Mouse (Mus musculus): ENCODE measurements around the gene Mal.

DNA sequence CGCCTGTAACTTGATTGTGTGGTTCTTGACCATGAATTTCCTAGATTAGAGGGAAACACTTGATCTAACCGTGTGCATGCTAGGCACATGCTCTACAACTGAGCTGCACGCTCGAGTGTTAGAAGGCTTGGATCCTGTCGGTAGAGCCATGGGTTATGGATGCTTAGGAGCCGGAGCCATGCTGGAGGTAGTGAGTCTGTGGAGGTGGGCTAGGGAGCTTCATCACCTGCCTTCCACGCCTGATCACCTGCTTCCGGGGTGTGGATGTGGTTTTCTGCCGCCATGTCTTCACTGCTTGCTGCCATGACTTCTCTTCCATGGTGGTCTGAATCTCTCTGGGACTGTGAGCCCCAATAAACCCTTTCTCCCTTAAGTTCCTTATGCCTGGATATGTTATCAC is 67.6 kb downstream of the Mal start:
- TF ChIP-seq TAL1 (IDR thresholded peaks at IDR 0.05; ENCODE audit: low read length) (no peak), GATA1 (IDR thresholded peaks at IDR 0.05; ENCODE audit: low read length) (no peak)

Data from erythroblast, embryonic 14.5 days (primary cell).